Mouse (Mus musculus) midbrain, embryonic 13.5 days (tissue): Measurements from ENCODE around the gene Gm10717. TPM values are rescaled to one million over a fixed set of nuclear protein-coding genes. Genes with fewer than 3 reads are reported as not detected.
"Not testable (repeated sequence)": the region's sequence is repeated elsewhere in the genome, so short reads cannot be mapped to it uniquely, and the experiment has no call there.

Source experiments
- ATAC-seq: fragments of 200-750 bp; cut with Nextera tagmentation; 2 replicates; pipeline ENCODE4 v1.8.0; 2017; ENCODE audit warnings: mild to moderate bottlenecking, moderate TSS enrichment, moderate library complexity
- H3K27ac ChIP-seq: fragments of 300-500 bp; sonication (generic); 2 replicates; pipeline ENCODE4 v1.5.1; 2015; ENCODE audit warnings: inconsistent platforms, mild to moderate bottlenecking, moderate library complexity
- H3K27me3 ChIP-seq: fragments of 300-500 bp; sonication (generic); 2 replicates; pipeline ENCODE4 v1.6.1; 2015; ENCODE audit warnings: mild to moderate bottlenecking, inconsistent platforms
- H3K36me3 ChIP-seq: fragments of 300-500 bp; sonication (generic); 2 replicates; pipeline ENCODE4 v1.6.1; 2015; ENCODE audit warnings: mild to moderate bottlenecking, inconsistent platforms
- H3K4me1 ChIP-seq: fragments of 300-500 bp; sonication (generic); replicated peaks from 2 replicates; pipeline ENCODE4 v1.6.1; 2015; ENCODE audit warnings: inconsistent platforms
- H3K4me2 ChIP-seq: fragments of 300-500 bp; sonication (generic); replicated peaks from 2 replicates; pipeline ENCODE4 v1.6.1; 2015; ENCODE audit warnings: moderate library complexity, mild to moderate bottlenecking, inconsistent platforms
- H3K4me3 ChIP-seq: fragments of 300-500 bp; sonication (generic); replicated peaks from 2 replicates; pipeline ENCODE4 v1.5.1; 2015; ENCODE audit warnings: mild to moderate bottlenecking, inconsistent platforms
- H3K9ac ChIP-seq: fragments of 300-500 bp; sonication (generic); replicated peaks from 2 replicates; pipeline ENCODE4 v1.6.1; 2015; ENCODE audit warnings: mild to moderate bottlenecking, inconsistent platforms
- H3K9me3 ChIP-seq: fragments of 300-500 bp; sonication (generic); 2 replicates; pipeline ENCODE4 v1.6.1; 2016; ENCODE audit warnings: mild to moderate bottlenecking, inconsistent platforms
- WGBS: fragments of 180-500 bp; shearing (Covaris S2); methylation state at CpG from one replicate; pipeline ENCODE4 v1.1.7; 2015; 5-methylcytosine and 5-hydroxymethylcytosine counted together
- polyA plus RNA-seq: library from polyadenylated mRNA; unstranded; fragments of >200 nt; fragmentation: Nextera tagmentation; extraction: Ambion mirVana; gene quantifications from 2 replicates; pipeline ENCODE4 v1.2.1, GENCODE M21; 2015

The Gm10717 gene
- 1.5 and 2.0 TPM in 2 replicates for polyA plus RNA-seq

DNA sequence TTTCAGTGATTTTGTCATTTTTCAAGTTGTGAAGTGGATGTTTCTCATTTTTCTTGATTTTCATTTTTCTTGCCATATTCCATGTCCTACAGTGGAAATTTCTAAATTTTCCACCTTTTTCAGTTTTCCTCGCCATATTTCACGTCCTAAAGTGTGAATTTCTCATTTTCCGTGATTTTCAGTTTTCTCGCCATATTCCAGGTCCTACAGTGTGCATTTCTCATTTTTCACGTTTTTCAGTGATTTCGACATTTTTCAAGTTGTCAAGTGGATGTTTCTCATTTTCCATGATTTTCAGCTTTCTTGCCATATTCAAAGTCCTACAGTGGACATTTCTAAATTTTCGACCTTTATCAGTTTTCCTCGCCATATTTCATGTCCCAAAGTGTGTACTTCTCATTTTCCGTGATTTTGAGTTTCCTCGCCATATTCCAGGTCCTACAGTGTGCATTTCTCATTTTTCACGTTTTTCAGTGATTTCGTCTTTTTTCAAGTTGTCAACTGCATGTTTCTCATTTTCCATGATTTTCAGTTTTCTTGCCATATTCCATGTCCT, at the start of gene Gm10717:
TSS of gene Gm10717 (plus strand) at position 506 of the 556 bp plus-strand sequence.
- 72% methylated on average over 12 of the region's 12 CpGs for WGBS

DNA sequence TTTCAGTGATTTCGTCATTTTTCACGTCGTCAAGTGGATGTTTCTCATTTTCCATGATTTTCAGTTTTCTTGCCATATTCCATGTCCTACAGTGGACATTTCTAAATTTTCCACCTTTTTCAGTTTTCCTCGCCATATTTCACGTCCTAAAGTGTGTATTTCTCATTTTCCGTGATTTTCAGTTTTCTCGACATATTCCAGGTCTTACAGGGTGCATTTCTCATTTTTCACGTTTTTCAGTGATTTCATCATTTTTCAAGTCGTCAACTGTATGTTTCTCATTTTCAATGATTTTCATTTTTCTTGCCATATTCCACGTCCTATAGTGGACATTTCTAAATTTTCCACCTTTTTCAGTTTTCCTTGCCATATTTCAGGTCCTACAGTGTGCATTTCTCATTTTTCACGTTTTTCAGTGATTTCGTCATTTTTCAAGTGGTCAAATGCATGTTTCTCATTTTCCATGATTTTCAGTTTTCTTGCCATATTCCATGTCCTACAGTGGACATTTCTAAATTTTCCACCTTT, 24.7 kb upstream of the Gm10717 start, which contains the start of gene Gm10722:
TSS of gene Gm10722 (plus strand) at position 478 of the 528 bp plus-strand sequence.
- H3K4me1 ChIP-seq, H3K27me3 ChIP-seq, ATAC-seq, H3K4me2 ChIP-seq, H3K36me3 ChIP-seq, H3K4me3 ChIP-seq, H3K27ac ChIP-seq, H3K9me3 ChIP-seq, H3K9ac ChIP-seq: not testable (repeated sequence)
- WGBS: 75% methylated on average over 12 of the region's 12 CpGs

More for the DNA sequence above, at the start of gene Gm10717:
- not testable (repeated sequence) for H3K9me3 ChIP-seq, H3K27ac ChIP-seq, H3K4me2 ChIP-seq, H3K36me3 ChIP-seq, H3K9ac ChIP-seq, H3K27me3 ChIP-seq, H3K4me3 ChIP-seq, H3K4me1 ChIP-seq, ATAC-seq

DNA sequence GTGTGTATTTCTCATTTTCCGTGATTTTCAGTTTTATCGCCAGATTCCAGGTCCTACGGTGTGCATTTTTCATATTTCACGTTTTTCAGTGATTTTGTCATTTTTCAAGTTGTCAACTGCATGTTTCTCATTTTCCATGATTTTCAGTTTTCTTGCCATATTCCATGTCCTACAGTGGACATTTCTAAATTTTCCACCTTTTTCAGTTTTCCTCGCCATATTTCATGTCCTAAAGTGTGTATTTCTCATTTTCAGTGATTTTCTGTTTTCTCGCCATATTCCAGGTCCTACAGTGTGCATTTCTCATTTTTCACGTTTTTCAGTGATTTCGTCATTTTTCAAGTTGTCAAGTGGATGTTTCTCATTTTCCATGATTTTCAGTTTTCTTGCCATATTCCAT, 24.2 kb upstream of the Gm10717 start:
- H3K4me1 ChIP-seq, H3K4me3 ChIP-seq, H3K27me3 ChIP-seq, H3K9me3 ChIP-seq, H3K27ac ChIP-seq, ATAC-seq, H3K4me2 ChIP-seq, H3K36me3 ChIP-seq, H3K9ac ChIP-seq: not testable (repeated sequence)
- 65% methylated on average over 8 of the region's 8 CpGs for WGBS

GRCm38 (mm10) chr9:3001948-3002659, 23.1 kb upstream of the Gm10717 start:
- ATAC-seq: peak; percentile 90
- H3K9ac ChIP-seq: not testable (repeated sequence)

GRCm38 (mm10) chr9:3002794-3003396, 22.3 kb upstream of the Gm10717 start, which contains the start of gene Gm11168:
Gene Gm11168, plus strand, starts transcription at chr9:3003346.
- H3K27ac ChIP-seq, H3K4me1 ChIP-seq, H3K4me3 ChIP-seq, H3K27me3 ChIP-seq, H3K9me3 ChIP-seq, H3K4me2 ChIP-seq, H3K9ac ChIP-seq, ATAC-seq, H3K36me3 ChIP-seq: not testable (repeated sequence)
- 74% methylated on average over 6 of the region's 14 CpGs for WGBS

More at GRCm38 (mm10) chr9:3001948-3002659, 23.1 kb upstream of the Gm10717 start:
- 70% methylated on average over 9 of the region's 11 CpGs for WGBS
- H3K36me3 ChIP-seq, H3K4me2 ChIP-seq, H3K27me3 ChIP-seq, H3K4me1 ChIP-seq, H3K4me3 ChIP-seq, H3K9me3 ChIP-seq, H3K27ac ChIP-seq: not testable (repeated sequence)

- not testable (repeated sequence) for H3K4me1 ChIP-seq, H3K36me3 ChIP-seq, H3K9ac ChIP-seq, H3K9me3 ChIP-seq, H3K27me3 ChIP-seq, ATAC-seq, H3K4me3 ChIP-seq, H3K27ac ChIP-seq, H3K4me2 ChIP-seq
- 85% methylated on average over 1 of the region's 5 CpGs for WGBS
Observed at GRCm38 (mm10) chr9:3006179-3006578, 19.0 kb upstream of the Gm10717 start.

- not testable (repeated sequence) for H3K4me2 ChIP-seq, H3K27me3 ChIP-seq, H3K9ac ChIP-seq, H3K4me1 ChIP-seq, H3K36me3 ChIP-seq, H3K9me3 ChIP-seq, H3K27ac ChIP-seq, H3K4me3 ChIP-seq
- WGBS: 74% methylated on average over 8 of the region's 8 CpGs
- ATAC-seq: peak; percentile 77
Observed at GRCm38 (mm10) chr9:3006636-3007035, 18.6 kb upstream of the Gm10717 start.

DNA sequence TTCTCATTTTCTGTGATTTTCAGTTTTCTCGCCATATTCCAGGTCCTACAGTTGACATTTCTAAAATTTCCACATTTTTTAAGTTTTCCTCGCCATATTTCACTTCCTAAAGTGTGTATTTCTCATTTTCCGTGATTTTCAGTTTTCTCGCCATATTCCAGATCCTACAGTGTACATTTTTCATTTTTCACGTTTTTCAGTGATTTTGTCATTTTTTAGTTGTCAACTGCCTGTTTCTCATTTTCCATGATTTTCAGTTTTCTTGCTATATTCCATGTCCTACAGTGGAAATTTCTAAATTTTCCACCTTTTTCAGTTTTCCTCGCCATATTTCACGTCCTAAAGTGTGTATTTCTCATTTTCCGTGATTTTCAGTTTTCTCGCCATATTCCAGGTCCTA, 17.9 kb upstream of the Gm10717 start:
- H3K27me3 ChIP-seq, H3K9ac ChIP-seq, H3K9me3 ChIP-seq, H3K27ac ChIP-seq, H3K4me3 ChIP-seq, H3K4me2 ChIP-seq, H3K36me3 ChIP-seq, H3K4me1 ChIP-seq: not testable (repeated sequence)
- 80% methylated on average over 8 of the region's 9 CpGs for WGBS
- ATAC-seq: peak; percentile 37

GRCm38 (mm10) chr9:3009331-3009730, 15.9 kb upstream of the Gm10717 start:
- not testable (repeated sequence) for H3K4me3 ChIP-seq, H3K9ac ChIP-seq, H3K36me3 ChIP-seq, H3K4me2 ChIP-seq, H3K27me3 ChIP-seq, H3K27ac ChIP-seq, H3K4me1 ChIP-seq, H3K9me3 ChIP-seq
- peak; percentile 60 for ATAC-seq
- WGBS: no CpG with 5 or more reads among the region's 5 CpGs

- H3K4me3 ChIP-seq, H3K4me2 ChIP-seq, H3K27ac ChIP-seq, H3K27me3 ChIP-seq, H3K36me3 ChIP-seq, ATAC-seq, H3K9ac ChIP-seq, H3K4me1 ChIP-seq, H3K9me3 ChIP-seq: not testable (repeated sequence)
- 83% methylated on average over 3 of the region's 7 CpGs for WGBS
Observed at GRCm38 (mm10) chr9:3012054-3012621, 13.1 kb upstream of the Gm10717 start.

DNA sequence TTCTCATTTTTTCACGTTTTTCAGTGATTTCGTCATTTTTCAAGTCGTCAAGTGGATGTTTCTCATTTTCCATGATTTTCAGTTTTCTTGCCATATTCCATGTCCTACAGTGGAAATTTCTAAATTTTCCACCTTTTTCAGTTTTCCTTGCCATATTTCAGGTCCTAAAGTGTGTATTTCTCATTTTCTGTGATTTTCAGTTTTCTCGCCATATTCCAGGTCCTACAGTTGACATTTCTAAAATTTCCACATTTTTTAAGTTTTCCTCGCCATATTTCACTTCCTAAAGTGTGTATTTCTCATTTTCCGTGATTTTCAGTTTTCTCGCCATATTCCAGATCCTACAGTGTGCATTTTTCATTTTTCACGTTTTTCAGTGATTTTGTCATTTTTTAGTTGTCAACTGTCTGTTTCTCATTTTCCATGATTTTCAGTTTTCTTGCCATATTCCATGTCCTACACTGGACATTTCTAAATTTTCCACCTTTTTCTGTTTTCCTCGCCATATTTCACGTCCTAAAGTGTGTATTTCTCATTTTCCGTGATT, 12.4 kb upstream of the Gm10717 start, which contains the start of gene Gm10721:
TSS of gene Gm10721 (plus strand) at position 408 of the 547 bp plus-strand sequence.
- not testable (repeated sequence) for H3K36me3 ChIP-seq, H3K9me3 ChIP-seq, H3K4me2 ChIP-seq, H3K27ac ChIP-seq, H3K4me1 ChIP-seq, H3K9ac ChIP-seq, H3K4me3 ChIP-seq, H3K27me3 ChIP-seq
- WGBS: no CpG with 5 or more reads among the region's 11 CpGs
- ATAC-seq: peak; percentile 37; the same call in 1 of the 2 replicates

DNA sequence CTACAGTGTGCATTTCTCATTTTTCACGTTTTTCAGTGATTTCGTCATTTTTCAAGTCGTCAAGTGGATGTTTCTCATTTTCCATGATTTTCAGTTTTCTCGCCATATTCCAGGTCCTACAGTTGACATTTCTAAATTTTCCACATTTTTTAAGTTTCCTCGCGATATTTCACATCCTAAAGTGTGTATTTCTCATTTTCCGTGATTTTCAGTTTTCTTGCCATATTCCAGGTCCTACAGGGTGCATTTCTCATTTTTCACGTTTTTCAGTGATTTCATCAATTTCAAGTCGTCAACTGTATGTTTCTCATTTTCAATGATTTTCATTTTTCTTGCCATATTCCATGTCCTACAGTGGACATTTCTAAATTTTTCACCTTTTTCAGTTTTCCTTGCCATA, 9.9 kb upstream of the Gm10717 start, which contains the start of gene Gm10720:
TSS of gene Gm10720 (plus strand) at position 301 of the 400 bp plus-strand sequence.
- H3K4me1 ChIP-seq, H3K36me3 ChIP-seq, ATAC-seq, H3K4me2 ChIP-seq, H3K4me3 ChIP-seq, H3K27me3 ChIP-seq, H3K27ac ChIP-seq, H3K9ac ChIP-seq, H3K9me3 ChIP-seq: not testable (repeated sequence)
- WGBS: 75% methylated on average over 5 of the region's 9 CpGs
